Mouse (Mus musculus) urinary bladder, postnatal 36 days (tissue): ENCODE data around the gene Cactin.

Source experiments
- DNase-seq, 2 experiments: peaks; one replicate each; pipeline ENCODE4 v3.0.0; 2022; ENCODE audit warnings: low spot score in 2 of 2, mixed read lengths in 1 of 2

Gene Cactin

GRCm38 (mm10) chr10:81320550-81321347 is at the start of gene Cactin:
TSS of gene Cactin (plus strand) at chr10:81321103.
- DNase-seq = peak; percentile 98 to 100

- no peak for DNase-seq
Measured at GRCm38 (mm10) chr10:81272356-81272755, 48.5 kb upstream of the Cactin start.

GRCm38 (mm10) chr10:81273842-81274241 is 47.1 kb upstream of the Cactin start:
- no peak for DNase-seq

GRCm38 (mm10) chr10:81277676-81278075 is 43.2 kb upstream of the Cactin start:
- DNase-seq = no peak

GRCm38 (mm10) chr10:81279496-81279895 is 41.4 kb upstream of the Cactin start:
- no peak for DNase-seq

- DNase-seq = no peak
Measured at GRCm38 (mm10) chr10:81284189-81284588, 36.7 kb upstream of the Cactin start.

- no peak for DNase-seq
Measured at GRCm38 (mm10) chr10:81284719-81285118, 36.2 kb upstream of the Cactin start.

GRCm38 (mm10) chr10:81285694-81286450 is 35.0 kb upstream of the Cactin start:
- DNase-seq = peak; percentile 91 to 92

- peak in 1 of 2 experiments; percentile 61 for DNase-seq
Measured at GRCm38 (mm10) chr10:81286586-81286985, 34.3 kb upstream of the Cactin start.

- peak in 1 of 2 experiments; percentile 52 for DNase-seq
Measured at GRCm38 (mm10) chr10:81287513-81288157, 33.3 kb upstream of the Cactin start.

- DNase-seq = no peak
Measured at GRCm38 (mm10) chr10:81288601-81289000, 32.3 kb upstream of the Cactin start.

GRCm38 (mm10) chr10:81289278-81289677 is 31.6 kb upstream of the Cactin start:
- peak in 1 of 2 experiments; percentile 60 for DNase-seq

GRCm38 (mm10) chr10:81289811-81290210 is 31.1 kb upstream of the Cactin start:
- peak; percentile 64 to 74 for DNase-seq

GRCm38 (mm10) chr10:81290698-81291460 is 30.0 kb upstream of the Cactin start:
- peak; percentile 69 to 70 for DNase-seq

- no peak for DNase-seq
Measured at GRCm38 (mm10) chr10:81291511-81292104, 29.3 kb upstream of the Cactin start, which contains the start of gene Tjp3. TSS of gene Tjp3 (minus strand) at chr10:81291581.

- DNase-seq = peak; percentile 99
Measured at GRCm38 (mm10) chr10:81292554-81293333, 28.2 kb upstream of the Cactin start, which contains the start of gene Pip5k1c. TSS of gene Pip5k1c (plus strand) at chr10:81292963.

- DNase-seq = no peak
Measured at GRCm38 (mm10) chr10:81293334-81294030, 27.4 kb upstream of the Cactin start.

- no peak for DNase-seq
Measured at GRCm38 (mm10) chr10:81294442-81294841, 26.5 kb upstream of the Cactin start.

GRCm38 (mm10) chr10:81295185-81295584 is 25.7 kb upstream of the Cactin start:
- DNase-seq = no peak
